Mouse (Mus musculus) T-helper 1 cell (primary cell): Measurements from ENCODE around the gene Gprc5b.

Experiments used
- in situ Hi-C: fragments of 300-600 bp; cut with MboI, MseI; formaldehyde crosslinking; loops from one replicate; pipeline ENCODE4 v1.15.1; 2025; ENCODE audit warnings: high pct_unique_total_duplicates

The Gprc5b gene

GRCm38 (mm10) chr7:118956616-118957246 is 38.3 kb downstream of the Gprc5b start:
- in situ Hi-C loops, result no loop called here

- in situ Hi-C loops, result no loop called here
Observed at GRCm38 (mm10) chr7:118954968-118955367, 40.0 kb downstream of the Gprc5b start.

GRCm38 (mm10) chr7:118953626-118954282 is 41.3 kb downstream of the Gprc5b start:
- in situ Hi-C loops, result no loop called here

- in situ Hi-C loops, result no loop called here
Observed at GRCm38 (mm10) chr7:118949749-118950148, 45.3 kb downstream of the Gprc5b start.

GRCm38 (mm10) chr7:118948677-118949282 is 46.2 kb downstream of the Gprc5b start:
- in situ Hi-C loops, result no loop called here

GRCm38 (mm10) chr7:118947241-118947640 is 47.8 kb downstream of the Gprc5b start:
- in situ Hi-C loops, result no loop called here

GRCm38 (mm10) chr7:118944884-118945283 is 50.1 kb downstream of the Gprc5b start:
- in situ Hi-C loops, result no loop called here

GRCm38 (mm10) chr7:118943170-118943569 is 51.8 kb downstream of the Gprc5b start:
- in situ Hi-C loops, result no loop called here

- in situ Hi-C loops, result no loop called here
Observed at GRCm38 (mm10) chr7:118942297-118942696, 52.7 kb downstream of the Gprc5b start.

- in situ Hi-C loops, result no loop called here
Observed at GRCm38 (mm10) chr7:118937469-118938387, 57.3 kb downstream of the Gprc5b start.

- in situ Hi-C loops, result no loop called here
Observed at GRCm38 (mm10) chr7:118936844-118937243, 58.2 kb downstream of the Gprc5b start.

- in situ Hi-C loops, result no loop called here
Observed at GRCm38 (mm10) chr7:118935306-118935705, 59.7 kb downstream of the Gprc5b start.

GRCm38 (mm10) chr7:118931502-118932395 is 63.3 kb downstream of the Gprc5b start:
- in situ Hi-C loops, result no loop called here

- in situ Hi-C loops, result no loop called here
Observed at GRCm38 (mm10) chr7:118929601-118930311, 65.3 kb downstream of the Gprc5b start.

- in situ Hi-C loops, result no loop called here
Observed at GRCm38 (mm10) chr7:118928916-118929315, 66.1 kb downstream of the Gprc5b start.

GRCm38 (mm10) chr7:118928316-118928715 is 66.7 kb downstream of the Gprc5b start:
- in situ Hi-C loops, result no loop called here

- in situ Hi-C loops, result no loop called here
Observed at GRCm38 (mm10) chr7:118927279-118927678, 67.7 kb downstream of the Gprc5b start.

- in situ Hi-C loops, result no loop called here
Observed at GRCm38 (mm10) chr7:118926516-118927260, 68.3 kb downstream of the Gprc5b start.

GRCm38 (mm10) chr7:118925547-118925946 is 69.5 kb downstream of the Gprc5b start:
- in situ Hi-C loops, result no loop called here
